Mouse (Mus musculus) C2C12 (cell line): Measurements from ENCODE around the gene Rnf135.

ENCODE experiments used
- CTCF ChIP-seq: IDR thresholded peaks from one replicate; pipeline ENCODE4 v1.5.1; 2011; ENCODE audit not compliant: control insufficient read depth, insufficient read depth, insufficient read length
- FOSL1 ChIP-seq: IDR thresholded peaks from one replicate; pipeline ENCODE4 v1.8.0; 2011; ENCODE audit warnings: mild to moderate bottlenecking, low read length; ENCODE audit not compliant: poor library complexity, insufficient read depth, severe bottlenecking
- MYOD1 ChIP-seq: IDR thresholded peaks from one replicate; pipeline ENCODE4 v1.6.1; 2011; ENCODE audit warnings: low read depth; ENCODE audit not compliant: control insufficient read depth, insufficient read length
- USF1 ChIP-seq: IDR thresholded peaks from one replicate; pipeline ENCODE4 v1.6.1; 2011; ENCODE audit warnings: low read depth, mild to moderate bottlenecking, control low read depth, moderate library complexity

DNA sequence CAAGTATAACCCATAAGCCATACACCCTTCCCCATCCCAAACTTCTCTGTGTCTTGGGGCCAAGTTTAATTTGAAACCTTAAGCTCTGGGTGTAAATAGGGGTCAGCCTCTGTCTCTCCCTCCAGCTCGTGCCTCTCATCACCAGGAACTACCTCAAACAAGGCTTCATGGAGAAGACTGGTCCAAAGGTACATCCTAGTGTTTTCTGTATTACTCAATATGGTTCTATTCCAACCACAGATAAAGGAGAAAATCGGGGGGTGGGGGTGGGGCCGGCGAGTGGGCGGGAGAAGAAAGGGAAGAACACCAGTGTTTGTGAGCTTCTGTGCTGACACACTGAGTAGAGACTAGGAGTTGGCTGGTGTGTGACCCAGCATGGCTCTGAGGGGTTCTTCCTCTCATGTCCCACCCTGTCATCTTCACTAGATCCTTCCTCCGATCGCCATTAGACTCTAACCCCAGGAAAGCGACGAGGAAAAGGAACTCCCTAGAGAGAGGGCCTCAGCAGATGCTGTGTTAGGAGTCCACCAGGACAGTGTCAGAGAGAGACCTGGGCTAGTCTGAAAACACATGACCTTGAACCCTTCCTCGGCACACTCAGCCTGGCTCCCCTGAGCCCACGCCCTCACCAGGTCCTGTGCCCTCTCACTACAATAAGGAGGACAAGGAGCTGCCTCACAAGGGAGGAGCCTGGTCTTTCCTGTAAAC is 9.5 kb upstream of the Rnf135 start:
- TF ChIP-seq FOSL1 = no peak
- TF ChIP-seq CTCF = no peak
- no peak for TF ChIP-seq MYOD1
- TF ChIP-seq USF1 = no peak
